Mouse (Mus musculus) bone marrow macrophage, adult 2 months (primary cell): ENCODE results near the gene Tmem140.

Source experiments
- CTCF ChIP-seq: IDR thresholded peaks from 2 replicates; pipeline ENCODE4 v1.5.1; 2012; ENCODE audit warnings: low read depth, mild to moderate bottlenecking, low read length, moderate library complexity
- POLR2A ChIP-seq: IDR thresholded peaks from 2 replicates; pipeline ENCODE4 v1.6.1; 2012; ENCODE audit warnings: mild to moderate bottlenecking, low read depth, low read length, borderline replicate concordance

DNA sequence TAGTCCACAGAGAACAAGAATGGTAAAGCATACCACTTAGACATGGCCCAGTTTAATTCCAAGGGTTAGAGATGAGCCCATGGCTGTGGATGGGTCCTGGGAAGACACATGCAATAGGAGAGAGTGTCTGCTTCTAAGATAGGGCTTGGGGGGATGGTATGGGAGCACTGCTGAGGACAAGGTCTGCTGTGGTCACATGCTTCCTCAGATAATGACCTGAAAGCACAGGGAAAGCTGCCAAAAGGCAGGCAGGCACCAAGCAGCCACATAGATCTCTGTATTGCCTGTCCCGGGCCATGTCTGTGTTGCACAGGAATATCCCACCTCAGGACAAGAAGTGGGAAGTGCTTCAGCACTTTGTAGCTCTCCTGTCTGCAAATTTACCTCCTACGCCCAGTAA, 36.2 kb downstream of the Tmem140 start:
- TF ChIP-seq CTCF (no peak), POLR2A (no peak)
